Mouse (Mus musculus): ENCODE results near the gene Tns4. TPM values are rescaled to one million over a fixed set of nuclear protein-coding genes. Genes with fewer than 3 reads are reported as not detected.

Tns4 gene
- total and polyA plus RNA-seq, 2 experiments from 2014 or later = 0.17 to 0.38 TPM

GRCm38 (mm10) chr11:99105981-99106726 lies 17.0 kb upstream of the Tns4 start:
- TF ChIP-seq CTCF (IDR thresholded peaks at IDR 0.05) = no peak
- H3K4me2 ChIP-seq (ENCODE audit: low read depth, low read length, poor library complexity, severe bottlenecking) = no peak overlapping the region
- ATAC-seq (ENCODE audit: low FRiP score) = no peak
- no peak for DNase-seq (ENCODE audit: low spot score)
- 76% methylated on average over 12 of the region's 12 CpGs for WGBS
- H3K4me1 ChIP-seq (ENCODE audit: insufficient read depth, low read length) = no peaks in the 10 kb centered on the region
- H3K4me3 ChIP-seq (ENCODE audit: low read depth, low read length) = no peak overlapping the region
- H3K27me3 ChIP-seq (ENCODE audit: insufficient read depth, low read length) = no peaks in the 10 kb centered on the region
- H3K36me3 ChIP-seq (ENCODE audit: insufficient read depth, low read length) = no peaks in the 10 kb centered on the region
- H3K27ac ChIP-seq (ENCODE audit: low read depth, low read length) = no peak overlapping the region
- H3K9me3 ChIP-seq (ENCODE audit: low read length) = no peaks in the 10 kb centered on the region
- no peak overlapping the region for H3K9ac ChIP-seq (replicated peaks; ENCODE audit: low read length, poor library complexity, severe bottlenecking)

- Histone ChIP-seq H3K9me3 (ENCODE audit: low read length) (no peaks in the 10 kb centered on the region), H3K4me3 (ENCODE audit: low read depth, low read length) (no peak overlapping the region), H3K27ac (ENCODE audit: low read depth, low read length) (no peak overlapping the region), H3K36me3 (ENCODE audit: insufficient read depth, low read length) (no peaks in the 10 kb centered on the region), H3K9ac (replicated peaks; ENCODE audit: low read length, poor library complexity, severe bottlenecking) (no peak overlapping the region), H3K27me3 (ENCODE audit: insufficient read depth, low read length) (no peaks in the 10 kb centered on the region), H3K4me1 (ENCODE audit: insufficient read depth, low read length) (no peaks in the 10 kb centered on the region), H3K4me2 (ENCODE audit: low read depth, low read length, poor library complexity, severe bottlenecking) (no peak overlapping the region)
- no peak for TF ChIP-seq CTCF (IDR thresholded peaks at IDR 0.05)
- WGBS = 87% methylated on average over 9 of the region's 9 CpGs
- DNase-seq (ENCODE audit: low spot score) (no peak), ATAC-seq (ENCODE audit: low FRiP score) (no peak)
Measured at GRCm38 (mm10) chr11:99104609-99105410, 15.7 kb upstream of the Tns4 start.

GRCm38 (mm10) chr11:99102575-99103270 lies 13.6 kb upstream of the Tns4 start:
- no peak overlapping the region for H3K4me3 ChIP-seq (ENCODE audit: low read depth, low read length)
- H3K27ac ChIP-seq (ENCODE audit: low read depth, low read length) = no peak overlapping the region
- H3K9ac ChIP-seq (replicated peaks; ENCODE audit: low read length, poor library complexity, severe bottlenecking) = no peak overlapping the region
- no peaks in the 10 kb centered on the region for H3K36me3 ChIP-seq (ENCODE audit: insufficient read depth, low read length)
- no peak for DNase-seq (ENCODE audit: low spot score)
- no peaks in the 10 kb centered on the region for H3K27me3 ChIP-seq (ENCODE audit: insufficient read depth, low read length)
- 75% methylated on average over 9 of the region's 9 CpGs for WGBS
- TF ChIP-seq CTCF (IDR thresholded peaks at IDR 0.05) = no peak
- H3K4me1 ChIP-seq (ENCODE audit: insufficient read depth, low read length) = no peaks in the 10 kb centered on the region
- H3K4me2 ChIP-seq (ENCODE audit: low read depth, low read length, poor library complexity, severe bottlenecking) = no peak overlapping the region
- no peak for ATAC-seq (ENCODE audit: low FRiP score)
- no peaks in the 10 kb centered on the region for H3K9me3 ChIP-seq (ENCODE audit: low read length)

- no peak overlapping the region for H3K4me2 ChIP-seq (ENCODE audit: low read depth, low read length, poor library complexity, severe bottlenecking)
- TF ChIP-seq CTCF (IDR thresholded peaks at IDR 0.05) = no peak
- no peaks in the 10 kb centered on the region for H3K4me1 ChIP-seq (ENCODE audit: insufficient read depth, low read length)
- WGBS = 87% methylated on average over 8 of the region's 8 CpGs
- ATAC-seq (ENCODE audit: low FRiP score) = no peak
- DNase-seq (ENCODE audit: low spot score) = no peak
- H3K4me3 ChIP-seq (ENCODE audit: low read depth, low read length) = no peak overlapping the region
- H3K36me3 ChIP-seq (ENCODE audit: insufficient read depth, low read length) = no peaks in the 10 kb centered on the region
- H3K27me3 ChIP-seq (ENCODE audit: insufficient read depth, low read length) = no peaks in the 10 kb centered on the region
- no peak overlapping the region for H3K27ac ChIP-seq (ENCODE audit: low read depth, low read length)
- no peak overlapping the region for H3K9ac ChIP-seq (replicated peaks; ENCODE audit: low read length, poor library complexity, severe bottlenecking)
- no peaks in the 10 kb centered on the region for H3K9me3 ChIP-seq (ENCODE audit: low read length)
Measured at GRCm38 (mm10) chr11:99101693-99102092, 12.6 kb upstream of the Tns4 start.

GRCm38 (mm10) chr11:99100215-99100614 lies 11.1 kb upstream of the Tns4 start:
- DNase-seq (ENCODE audit: low spot score) = no peak
- ATAC-seq (ENCODE audit: low FRiP score) = no peak
- Histone ChIP-seq H3K4me1 (ENCODE audit: insufficient read depth, low read length) (no peaks in the 10 kb centered on the region), H3K4me3 (ENCODE audit: low read depth, low read length) (no peak overlapping the region), H3K36me3 (ENCODE audit: insufficient read depth, low read length) (no peaks in the 10 kb centered on the region), H3K9me3 (ENCODE audit: low read length) (no peaks in the 10 kb centered on the region), H3K4me2 (ENCODE audit: low read depth, low read length, poor library complexity, severe bottlenecking) (no peak overlapping the region), H3K27me3 (ENCODE audit: insufficient read depth, low read length) (no peaks in the 10 kb centered on the region), H3K9ac (replicated peaks; ENCODE audit: low read length, poor library complexity, severe bottlenecking) (no peak overlapping the region), H3K27ac (ENCODE audit: low read depth, low read length) (no peak overlapping the region)
- no peak for TF ChIP-seq CTCF (IDR thresholded peaks at IDR 0.05)
- 85% methylated on average over 5 of the region's 5 CpGs for WGBS

Data from midbrain, postnatal 0 days (tissue).